Mouse (Mus musculus) cerebellum, adult 18-20 months (tissue): ENCODE measurements at regions not wholly inside any gene's neighbourhood (a gene's known extent, or its start where the extent isn't known, plus 50 kb on each side); places are given as distances from the start of the nearest gene placed in this dataset.

Source experiments
- DNase-seq, 2 experiments: peaks; one replicate each; pipeline ENCODE4 v3.0.0; 2021

- no peak for DNase-seq
Measured at GRCm38 (mm10) chr2:30698758-30699535, 104.1 kb downstream of the Cstad start.

GRCm38 (mm10) chr2:30697851-30698250 lies 103.0 kb downstream of the Cstad start:
- no peak for DNase-seq

GRCm38 (mm10) chr2:30695771-30696456 lies 101.1 kb downstream of the Cstad start:
- no peak for DNase-seq

- DNase-seq: no peak
Measured at GRCm38 (mm10) chr2:30695041-30695440, 100.2 kb downstream of the Cstad start.

GRCm38 (mm10) chr2:30693206-30694035 lies 98.6 kb downstream of the Cstad start:
- DNase-seq: peak; percentile 88 to 89

- peak in 1 of 2 experiments; percentile 72 for DNase-seq
Measured at GRCm38 (mm10) chr2:30692561-30693205, 97.8 kb downstream of the Cstad start.

- DNase-seq: peak; percentile 98 to 99
Measured at GRCm38 (mm10) chr2:30691857-30692560, 97.2 kb downstream of the Cstad start.

- no peak for DNase-seq
Measured at GRCm38 (mm10) chr2:30690925-30691856, 96.4 kb downstream of the Cstad start.

GRCm38 (mm10) chr2:30690307-30690706 lies 95.5 kb downstream of the Cstad start:
- no peak for DNase-seq

GRCm38 (mm10) chr2:30688402-30688801 lies 93.6 kb downstream of the Cstad start:
- no peak for DNase-seq

GRCm38 (mm10) chr2:30687121-30687551 lies 92.3 kb downstream of the Cstad start:
- peak in 1 of 2 experiments; percentile 49 for DNase-seq

GRCm38 (mm10) chr2:30686359-30686758 lies 91.5 kb downstream of the Cstad start:
- DNase-seq: no peak

GRCm38 (mm10) chr2:30685137-30685860 lies 90.5 kb downstream of the Cstad start:
- no peak for DNase-seq

- DNase-seq: no peak
Measured at GRCm38 (mm10) chr2:30684461-30684860, 89.6 kb downstream of the Cstad start.

- no peak for DNase-seq
Measured at GRCm38 (mm10) chr2:30682146-30682825, 87.4 kb downstream of the Cstad start.

- no peak for DNase-seq
Measured at GRCm38 (mm10) chr2:30681642-30682041, 86.8 kb downstream of the Cstad start.

- DNase-seq: no peak
Measured at GRCm38 (mm10) chr2:30679041-30679440, 84.2 kb downstream of the Cstad start.

- DNase-seq: no peak
Measured at GRCm38 (mm10) chr2:30677498-30677897, 82.7 kb downstream of the Cstad start.

GRCm38 (mm10) chr2:30676833-30677459 lies 82.1 kb downstream of the Cstad start:
- peak; percentile 63 to 81 for DNase-seq
